Mouse (Mus musculus): ENCODE measurements around the gene Elane.

DNA sequence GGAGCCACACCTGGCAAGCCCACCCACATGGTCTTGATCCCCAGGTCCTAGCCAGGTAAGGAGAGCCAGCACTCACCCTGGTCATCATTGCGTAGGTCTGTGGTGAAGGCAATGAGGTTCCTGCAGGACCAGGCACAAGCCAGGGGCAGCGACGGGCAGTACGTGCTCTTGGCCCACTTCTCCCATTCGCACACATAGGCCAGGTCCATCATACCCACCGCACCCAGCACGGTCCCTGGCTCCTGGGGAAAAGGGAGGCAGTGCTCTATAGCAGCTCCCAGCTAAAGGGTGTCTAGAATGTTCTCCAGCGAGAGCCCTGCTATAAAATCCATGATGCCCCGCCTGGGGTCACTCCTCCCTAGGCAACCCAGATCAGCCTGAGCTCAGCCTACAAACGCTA, 21.4 kb downstream of the Elane start:
- TF ChIP-seq CTCF (IDR thresholded peaks at IDR 0.05) (no peak), EP300 (IDR thresholded peaks at IDR 0.05) (no peak)

Data from lung, postnatal 0 days (tissue).